Mouse (Mus musculus): ENCODE data around the gene Slc8a1.

Gene Slc8a1

GRCm38 (mm10) chr17:81502732-81503131 lies 235.4 kb downstream of the Slc8a1 start:
- DNase-seq, result no peak

GRCm38 (mm10) chr17:81500686-81501407 lies 237.3 kb downstream of the Slc8a1 start:
- DNase-seq, result no peak

- DNase-seq, result no peak
Measured at GRCm38 (mm10) chr17:81497919-81498318, 240.3 kb downstream of the Slc8a1 start.

- no peak for DNase-seq
Measured at GRCm38 (mm10) chr17:81496616-81497015, 241.6 kb downstream of the Slc8a1 start.

- DNase-seq, result no peak
Measured at GRCm38 (mm10) chr17:81492216-81492865, 245.8 kb downstream of the Slc8a1 start.

GRCm38 (mm10) chr17:81486388-81486787 lies 251.8 kb downstream of the Slc8a1 start:
- DNase-seq, result no peak

GRCm38 (mm10) chr17:81481843-81482490 lies 256.2 kb downstream of the Slc8a1 start:
- DNase-seq, result no peak

- peak; percentile 24 to 26 for DNase-seq
Measured at GRCm38 (mm10) chr17:81480351-81481161, 257.6 kb downstream of the Slc8a1 start.

GRCm38 (mm10) chr17:81479807-81480206 lies 258.4 kb downstream of the Slc8a1 start:
- no peak for DNase-seq

- no peak for DNase-seq
Measured at GRCm38 (mm10) chr17:81477420-81477819, 260.8 kb downstream of the Slc8a1 start.

GRCm38 (mm10) chr17:81473363-81473762 lies 264.8 kb downstream of the Slc8a1 start:
- DNase-seq, result no peak

GRCm38 (mm10) chr17:81468941-81469340 lies 269.2 kb downstream of the Slc8a1 start:
- no peak for DNase-seq

- no peak for DNase-seq
Measured at GRCm38 (mm10) chr17:81459379-81459778, 278.8 kb downstream of the Slc8a1 start.

- no peak for DNase-seq
Measured at GRCm38 (mm10) chr17:81455977-81456376, 282.2 kb downstream of the Slc8a1 start.

GRCm38 (mm10) chr17:81455269-81455668 lies 282.9 kb downstream of the Slc8a1 start:
- no peak for DNase-seq

- no peak for DNase-seq
Measured at GRCm38 (mm10) chr17:81441463-81441862, 296.7 kb downstream of the Slc8a1 start, which contains the start of gene Gm11096. Gene Gm11096, plus strand, starts transcription at chr17:81441763.

GRCm38 (mm10) chr17:81433148-81433547 lies 305.0 kb downstream of the Slc8a1 start:
- no peak for DNase-seq

- DNase-seq, result no peak
Measured at GRCm38 (mm10) chr17:81432733-81433132, 305.4 kb downstream of the Slc8a1 start.

- no peak for DNase-seq
Measured at GRCm38 (mm10) chr17:81427245-81427644, 310.9 kb downstream of the Slc8a1 start.

- no peak for DNase-seq
Measured at GRCm38 (mm10) chr17:81424256-81424912, 313.8 kb downstream of the Slc8a1 start.

GRCm38 (mm10) chr17:81419802-81420459 lies 318.2 kb downstream of the Slc8a1 start:
- no peak for DNase-seq

Measured in spleen, adult 18-20 months (tissue).